Mouse (Mus musculus) neural tube, embryonic 11.5 days (tissue): ENCODE data around the gene Olfr473. TPM values are rescaled to one million over a fixed set of nuclear protein-coding genes. Genes with fewer than 3 reads are reported as not detected.
"Not testable (repeated sequence)": the region's sequence is repeated elsewhere in the genome, so short reads cannot be mapped to it uniquely, and the experiment has no call there.

Experiments
- ATAC-seq: fragments of 200-750 bp; cut with Nextera tagmentation; 2 replicates; pipeline ENCODE4 v1.8.0; 2017; ENCODE audit warnings: moderate number of reproducible peaks, mild to moderate bottlenecking, moderate TSS enrichment, moderate library complexity; ENCODE audit not compliant: insufficient read depth, low FRiP score, low TSS enrichment
- DNase-seq: peaks from one replicate; pipeline ENCODE4 v3.0.0-alpha.2; 2015; ENCODE audit warnings: low spot score
- H3K27ac ChIP-seq: fragments of 300-500 bp; sonication (generic); 2 replicates; pipeline ENCODE4 v1.5.1; 2014; ENCODE audit warnings: low read depth, mild to moderate bottlenecking, low read length
- H3K27me3 ChIP-seq: fragments of 300-500 bp; sonication (generic); 2 replicates; pipeline ENCODE4 v1.6.1; 2014; ENCODE audit warnings: mild to moderate bottlenecking, low read length, mixed read lengths; ENCODE audit not compliant: control insufficient read depth, insufficient read depth
- H3K36me3 ChIP-seq: fragments of 300-500 bp; sonication (generic); 2 replicates; pipeline ENCODE4 v1.6.1; 2014; ENCODE audit warnings: mild to moderate bottlenecking, low read length, moderate library complexity, mixed read lengths; ENCODE audit not compliant: control insufficient read depth, insufficient read depth
- H3K4me1 ChIP-seq: fragments of 300-500 bp; sonication (generic); 2 replicates; pipeline ENCODE4 v1.6.1; 2014; ENCODE audit warnings: low read length, mixed read lengths; ENCODE audit not compliant: control insufficient read depth, insufficient read depth
- H3K4me2 ChIP-seq: fragments of 300-500 bp; sonication (generic); 2 replicates; pipeline ENCODE4 v1.6.1; 2014; ENCODE audit warnings: low read depth, mild to moderate bottlenecking, moderate library complexity
- H3K4me3 ChIP-seq: fragments of 300-500 bp; sonication (generic); 2 replicates; pipeline ENCODE4 v1.5.1; 2014; ENCODE audit warnings: low read depth, low read length
- H3K9ac ChIP-seq: fragments of 300-500 bp; sonication (generic); 2 replicates; pipeline ENCODE4 v1.6.1; 2014; ENCODE audit warnings: mild to moderate bottlenecking, low read length
- H3K9me3 ChIP-seq: fragments of 300-500 bp; sonication (generic); 2 replicates; pipeline ENCODE4 v1.6.1; 2016; ENCODE audit warnings: low read length; ENCODE audit not compliant: control insufficient read depth
- WGBS: fragments of 180-500 bp; shearing (Covaris S2); extraction: QIAGEN DNeasy Blood & Tissue Kit; methylation state at CpG from one replicate; pipeline ENCODE4 v1.1.7; 2014; 5-methylcytosine and 5-hydroxymethylcytosine counted together
- polyA plus RNA-seq: library from polyadenylated mRNA; unstranded; fragments of >200 nt; fragmentation: Nextera tagmentation; extraction: Ambion mirVana; gene quantifications from 2 replicates; pipeline ENCODE4 v1.2.1, GENCODE M21; 2014

Gene Olfr473
- polyA plus RNA-seq = not detected in 2 replicates

GRCm38 (mm10) chr7:107930146-107930545 is at the start of gene Olfr473:
TSS of gene Olfr473 (plus strand) at chr7:107930446.
- H3K4me1 ChIP-seq = no peaks in the 10 kb centered on the region
- H3K36me3 ChIP-seq = no peaks in the 10 kb centered on the region
- no peak for DNase-seq
- no peak within 1 kb of the TSS for H3K4me3 ChIP-seq
- ATAC-seq = no peak
- H3K27me3 ChIP-seq = no peaks in the 10 kb centered on the region
- no peak within 1 kb of the TSS for H3K4me2 ChIP-seq
- no peaks in the 10 kb centered on the region for H3K9me3 ChIP-seq
- H3K27ac ChIP-seq = no peak within 1 kb of the TSS
- no peak within 1 kb of the TSS for H3K9ac ChIP-seq
- WGBS = 82% methylated on average over 1 of the region's 1 CpGs

- ATAC-seq (no peak), DNase-seq (no peak)
- Histone ChIP-seq H3K4me2 (no peak within 1 kb of the TSS), H3K4me3 (no peak within 1 kb of the TSS), H3K9me3 (no peaks in the 10 kb centered on the region), H3K27me3 (no peaks in the 10 kb centered on the region), H3K36me3 (no peaks in the 10 kb centered on the region), H3K4me1 (no peaks in the 10 kb centered on the region), H3K27ac (no peak within 1 kb of the TSS), H3K9ac (no peak within 1 kb of the TSS)
Measured at GRCm38 (mm10) chr7:107897602-107898001, 32.6 kb upstream of the Olfr473 start, which contains the start of gene Olfr472. TSS of gene Olfr472 (plus strand) at chr7:107897902.

- not testable (repeated sequence) for ATAC-seq, DNase-seq, H3K36me3 ChIP-seq, H3K27me3 ChIP-seq, H3K4me3 ChIP-seq, H3K4me1 ChIP-seq, H3K4me2 ChIP-seq, H3K27ac ChIP-seq, H3K9me3 ChIP-seq, H3K9ac ChIP-seq
- 96% methylated on average over 12 of the region's 12 CpGs for WGBS
Measured at GRCm38 (mm10) chr7:107952539-107952938, 22.3 kb downstream of the Olfr473 start.

GRCm38 (mm10) chr7:107954343-107954742 is 24.1 kb downstream of the Olfr473 start, which contains the start of gene Olfr474:
TSS of gene Olfr474 (plus strand) at chr7:107954643.
- H3K9ac ChIP-seq = no peak within 1 kb of the TSS
- no peaks in the 10 kb centered on the region for H3K27me3 ChIP-seq
- no peak within 1 kb of the TSS for H3K4me2 ChIP-seq
- H3K4me1 ChIP-seq = no peaks in the 10 kb centered on the region
- H3K36me3 ChIP-seq = no peaks in the 10 kb centered on the region
- H3K9me3 ChIP-seq = no peaks in the 10 kb centered on the region
- no peak within 1 kb of the TSS for H3K27ac ChIP-seq
- ATAC-seq = no peak
- 97% methylated on average over 1 of the region's 1 CpGs for WGBS
- no peak within 1 kb of the TSS for H3K4me3 ChIP-seq
- DNase-seq = no peak

- no peak within 1 kb of the TSS for H3K9ac ChIP-seq
- no peak within 1 kb of the TSS for H3K4me3 ChIP-seq
- no peak within 1 kb of the TSS for H3K4me2 ChIP-seq
- no peaks in the 10 kb centered on the region for H3K27me3 ChIP-seq
- H3K36me3 ChIP-seq = no peaks in the 10 kb centered on the region
- DNase-seq (no peak), ATAC-seq (no peak)
- no peak within 1 kb of the TSS for H3K27ac ChIP-seq
- no peaks in the 10 kb centered on the region for H3K9me3 ChIP-seq
- H3K4me1 ChIP-seq = no peaks in the 10 kb centered on the region
- WGBS = 70% methylated on average over 1 of the region's 1 CpGs
Measured at GRCm38 (mm10) chr7:107964503-107964902, 34.3 kb downstream of the Olfr473 start, which contains the start of gene Olfr476. TSS of gene Olfr476 (plus strand) at chr7:107964803.

Other genes with a start within 250 kb of the Olfr473 start
- gene Cyb5r2, start 172.4 kb upstream of the Olfr473 start, polyA plus RNA-seq = 0.28 TPM in 1 of 2 replicates, not detected in the other
- not detected in 2 replicates for gene Ovch2, start 129.2 kb upstream of the Olfr473 start, polyA plus RNA-seq
- gene Olfr467, start 118.2 kb upstream of the Olfr473 start, polyA plus RNA-seq = not detected in 2 replicates
- gene Olfr469, start 104.9 kb upstream of the Olfr473 start, polyA plus RNA-seq = not detected in 2 replicates
- gene Olfr470, start 83.0 kb upstream of the Olfr473 start, polyA plus RNA-seq = not detected in 2 replicates
- not detected in 2 replicates for gene Olfr472, start 32.5 kb upstream of the Olfr473 start, polyA plus RNA-seq
- not detected in 2 replicates for gene Olfr474, start 24.2 kb downstream of the Olfr473 start, polyA plus RNA-seq
- gene Olfr476, start 34.4 kb downstream of the Olfr473 start, polyA plus RNA-seq = not detected in 2 replicates
- gene Olfr477, start 56.2 kb downstream of the Olfr473 start, polyA plus RNA-seq = not detected in 2 replicates
- gene Olfr478, start 103.5 kb downstream of the Olfr473 start, polyA plus RNA-seq = not detected in 2 replicates
- not detected in 2 replicates for gene Olfr479, start 120.2 kb downstream of the Olfr473 start, polyA plus RNA-seq
- gene Olfr480, start 136.9 kb downstream of the Olfr473 start, polyA plus RNA-seq = not detected in 2 replicates
- gene Olfr481, start 149.4 kb downstream of the Olfr473 start, polyA plus RNA-seq = not detected in 2 replicates
- gene Olfr482, start 167.1 kb downstream of the Olfr473 start, polyA plus RNA-seq = not detected in 2 replicates
- not detected in 2 replicates for gene Olfr483, start 170.4 kb downstream of the Olfr473 start, polyA plus RNA-seq
- gene Olfr484, start 197.0 kb downstream of the Olfr473 start, polyA plus RNA-seq = not detected in 2 replicates
- gene Olfr485, start 229.4 kb downstream of the Olfr473 start, polyA plus RNA-seq = not detected in 2 replicates
- not detected in 2 replicates for gene Olfr486, start 242.3 kb downstream of the Olfr473 start, polyA plus RNA-seq